Mouse (Mus musculus) megakaryocyte, embryonic 14.5 days (primary cell): ENCODE measurements around the gene Tulp1.

Experiments used
- FLI1 ChIP-seq: IDR thresholded peaks from 2 replicates; pipeline ENCODE4 v1.6.1; 2012; ENCODE audit warnings: low read length, inconsistent platforms, mixed read lengths
- GATA1 ChIP-seq: IDR thresholded peaks from 3 replicates; pipeline ENCODE4 v1.6.1; 2012; ENCODE audit warnings: mixed read lengths, low read length, inconsistent platforms, borderline replicate concordance

- TF ChIP-seq GATA1 = no peak
- no peak for TF ChIP-seq FLI1
Measured at GRCm38 (mm10) chr17:28371286-28371685, 6.3 kb upstream of the Tulp1 start.
